Mouse (Mus musculus) midbrain, embryonic 12.5 days (tissue): ENCODE data around the gene Tns3. TPM values are rescaled to one million over a fixed set of nuclear protein-coding genes. Genes with fewer than 3 reads are reported as not detected.

Experiments used
- ATAC-seq: fragments of 200-750 bp; cut with Nextera tagmentation; 2 replicates; pipeline ENCODE4 v1.8.0; 2017; ENCODE audit warnings: low read depth, moderate TSS enrichment, moderate library complexity; ENCODE audit not compliant: low FRiP score
- H3K27ac ChIP-seq: fragments of 300-500 bp; sonication (generic); replicated peaks from 2 replicates; pipeline ENCODE4 v1.5.1; 2016; ENCODE audit warnings: mild to moderate bottlenecking
- H3K27me3 ChIP-seq: fragments of 300-500 bp; sonication (generic); 2 replicates; pipeline ENCODE4 v1.6.1; 2016; ENCODE audit warnings: mild to moderate bottlenecking
- H3K36me3 ChIP-seq: fragments of 300-500 bp; sonication (generic); 2 replicates; pipeline ENCODE4 v1.6.1; 2016
- H3K4me1 ChIP-seq: fragments of 300-500 bp; sonication (generic); 2 replicates; pipeline ENCODE4 v1.6.1; 2016
- H3K4me2 ChIP-seq: fragments of 300-500 bp; sonication (generic); replicated peaks from 2 replicates; pipeline ENCODE4 v1.6.1; 2016; ENCODE audit warnings: mild to moderate bottlenecking, moderate library complexity
- H3K4me3 ChIP-seq: fragments of 300-500 bp; sonication (generic); 2 replicates; pipeline ENCODE4 v1.5.1; 2016; ENCODE audit warnings: mild to moderate bottlenecking
- H3K9ac ChIP-seq: fragments of 300-500 bp; sonication (generic); replicated peaks from 2 replicates; pipeline ENCODE4 v1.6.1; 2016; ENCODE audit warnings: mild to moderate bottlenecking, moderate library complexity
- H3K9me3 ChIP-seq: fragments of 300-500 bp; sonication (generic); 2 replicates; pipeline ENCODE4 v1.6.1; 2016; ENCODE audit warnings: mild to moderate bottlenecking
- WGBS: fragments of 180-500 bp; shearing (Covaris S2); methylation state at CpG from one replicate; pipeline ENCODE4 v1.1.7; 2016; 5-methylcytosine and 5-hydroxymethylcytosine counted together
- polyA plus RNA-seq: library from polyadenylated mRNA; unstranded; fragments of >200 nt; fragmentation: Nextera tagmentation; extraction: Ambion mirVana; gene quantifications from 2 replicates; pipeline ENCODE4 v1.2.1, GENCODE M21; 2016

Gene Tns3
- polyA plus RNA-seq, 1 experiment from 2014 or later: 11.8 TPM

DNA sequence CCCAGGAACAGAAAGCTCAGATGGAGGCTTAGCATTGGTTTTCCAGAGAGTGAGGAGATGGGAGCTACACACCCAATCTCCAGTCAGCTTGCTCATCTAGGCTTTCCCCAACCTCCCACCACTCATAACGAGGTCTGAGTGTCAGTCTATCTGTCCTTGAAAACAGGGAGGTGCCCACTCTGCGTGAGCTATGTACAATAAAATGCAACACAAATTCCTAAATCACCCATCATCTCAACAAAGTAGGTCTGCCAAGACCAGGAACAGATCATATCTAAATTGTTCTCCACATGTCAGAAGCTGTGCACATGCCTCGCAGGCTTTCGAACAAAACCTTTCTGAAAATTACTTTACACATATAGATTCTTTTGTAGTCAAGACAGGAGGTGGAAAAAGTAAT lies 134.3 kb downstream of the Tns3 start:
- Histone ChIP-seq H3K4me3 (no peak overlapping the region), H3K36me3 (no peaks in the 10 kb centered on the region), H3K4me2 (no peak overlapping the region), H3K9ac (no peak overlapping the region), H3K4me1 (peaks cover 8% of the 10 kb centered on the region), H3K9me3 (no peaks in the 10 kb centered on the region), H3K27ac (no peak overlapping the region), H3K27me3 (no peaks in the 10 kb centered on the region)
- 91% methylated on average over 4 of the region's 4 CpGs for WGBS
- no peak for ATAC-seq

GRCm38 (mm10) chr11:8525463-8526145 lies 138.7 kb downstream of the Tns3 start:
- H3K27ac ChIP-seq: no peak overlapping the region
- H3K4me3 ChIP-seq: no peak overlapping the region
- 71% methylated on average over 9 of the region's 9 CpGs for WGBS
- no peaks in the 10 kb centered on the region for H3K9me3 ChIP-seq
- no peaks in the 10 kb centered on the region for H3K27me3 ChIP-seq
- H3K9ac ChIP-seq: no peak overlapping the region
- ATAC-seq: no peak
- H3K36me3 ChIP-seq: no peaks in the 10 kb centered on the region
- H3K4me2 ChIP-seq: no peak overlapping the region
- H3K4me1 ChIP-seq: no peaks in the 10 kb centered on the region; the same call in 1 of the 2 replicates

- H3K9ac ChIP-seq: no peak overlapping the region
- no peaks in the 10 kb centered on the region for H3K27me3 ChIP-seq
- no peak overlapping the region for H3K27ac ChIP-seq
- no peak overlapping the region for H3K4me3 ChIP-seq
- H3K9me3 ChIP-seq: no peaks in the 10 kb centered on the region
- no peaks in the 10 kb centered on the region for H3K4me1 ChIP-seq
- H3K36me3 ChIP-seq: no peaks in the 10 kb centered on the region
- no peak overlapping the region for H3K4me2 ChIP-seq
- 58% methylated on average over 10 of the region's 10 CpGs for WGBS
- peak; percentile 38; the same call in 1 of the 2 replicates for ATAC-seq
These were observed 140.8 kb downstream of the Tns3 start for GRCm38 (mm10) chr11:8523344-8524126.

- 51% methylated on average over 7 of the region's 7 CpGs for WGBS
- no peak overlapping the region for H3K27ac ChIP-seq
- H3K36me3 ChIP-seq: no peaks in the 10 kb centered on the region
- peaks cover 14% of the 10 kb centered on the region; the same call in 1 of the 2 replicates for H3K4me1 ChIP-seq
- no peaks in the 10 kb centered on the region for H3K27me3 ChIP-seq
- H3K9me3 ChIP-seq: no peaks in the 10 kb centered on the region
- ATAC-seq: no peak
- H3K4me3 ChIP-seq: no peak overlapping the region
- H3K9ac ChIP-seq: no peak overlapping the region
- no peak overlapping the region for H3K4me2 ChIP-seq
These were observed 150.7 kb downstream of the Tns3 start for GRCm38 (mm10) chr11:8513359-8514253.

DNA sequence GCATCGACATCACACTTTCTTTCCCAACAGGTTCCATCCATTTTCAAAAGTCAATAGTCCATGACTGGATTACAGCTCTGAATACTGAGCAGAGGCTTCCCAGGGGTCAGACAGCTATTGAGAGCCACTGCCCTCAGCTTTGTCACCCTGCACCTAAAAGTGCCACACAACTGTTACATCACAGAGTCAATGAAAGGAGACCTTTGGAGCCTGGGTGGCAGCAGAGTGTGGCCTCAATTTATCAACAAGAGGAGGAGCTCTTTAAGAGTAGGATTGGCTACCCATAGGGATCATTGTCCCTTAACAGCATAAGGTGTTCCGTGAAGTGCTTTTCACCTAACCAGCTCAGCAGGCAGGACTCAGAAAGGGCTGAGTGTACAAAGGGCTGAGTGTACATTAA lies 154.0 kb downstream of the Tns3 start:
- no peak overlapping the region for H3K4me2 ChIP-seq
- WGBS: 54% methylated on average over 2 of the region's 2 CpGs
- H3K36me3 ChIP-seq: no peaks in the 10 kb centered on the region
- peaks cover 14% of the 10 kb centered on the region; the same call in 1 of the 2 replicates for H3K4me1 ChIP-seq
- no peak overlapping the region for H3K27ac ChIP-seq
- H3K9me3 ChIP-seq: no peaks in the 10 kb centered on the region
- ATAC-seq: no peak
- H3K9ac ChIP-seq: no peak overlapping the region
- H3K27me3 ChIP-seq: no peaks in the 10 kb centered on the region
- no peak overlapping the region for H3K4me3 ChIP-seq

DNA sequence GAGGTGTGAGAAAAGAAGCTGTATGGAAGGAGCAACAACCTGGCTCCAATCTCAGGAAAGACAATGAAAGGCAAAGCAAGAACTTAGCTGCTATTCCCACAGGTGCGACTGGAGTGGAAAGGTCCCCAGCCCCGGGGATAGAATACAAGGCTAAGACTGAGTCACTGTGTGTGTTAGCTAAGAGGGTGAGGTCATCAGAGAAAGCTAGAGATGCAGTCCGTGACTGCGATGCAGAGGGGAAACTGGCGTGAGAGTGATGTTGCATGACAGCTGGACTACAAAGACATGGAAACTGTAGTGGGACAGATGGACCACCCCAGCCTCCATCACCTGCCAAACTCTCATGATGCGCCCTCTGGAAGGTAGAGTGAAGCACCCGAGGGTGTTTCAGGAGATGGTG lies 154.7 kb downstream of the Tns3 start:
- Histone ChIP-seq H3K4me3 (no peak overlapping the region), H3K27ac (no peak overlapping the region), H3K9me3 (no peaks in the 10 kb centered on the region)

GRCm38 (mm10) chr11:8503735-8504134 lies 160.6 kb downstream of the Tns3 start:
- no peak for ATAC-seq
- H3K36me3 ChIP-seq: no peaks in the 10 kb centered on the region
- H3K9me3 ChIP-seq: no peaks in the 10 kb centered on the region
- H3K4me3 ChIP-seq: no peak overlapping the region
- H3K4me1 ChIP-seq: no peaks in the 10 kb centered on the region
- H3K4me2 ChIP-seq: no peak overlapping the region
- H3K27me3 ChIP-seq: no peaks in the 10 kb centered on the region
- no peak overlapping the region for H3K27ac ChIP-seq
- no peak overlapping the region for H3K9ac ChIP-seq
- 31% methylated on average over 11 of the region's 11 CpGs for WGBS

More for the DNA sequence above, 154.7 kb downstream of the Tns3 start:
- H3K36me3 ChIP-seq: no peaks in the 10 kb centered on the region
- no peak for ATAC-seq
- H3K27me3 ChIP-seq: no peaks in the 10 kb centered on the region
- no peak overlapping the region for H3K9ac ChIP-seq
- WGBS: 86% methylated on average over 7 of the region's 7 CpGs
- H3K4me1 ChIP-seq: peaks cover 14% of the 10 kb centered on the region; the same call in 1 of the 2 replicates
- no peak overlapping the region for H3K4me2 ChIP-seq

- Histone ChIP-seq H3K4me1 (no peaks in the 10 kb centered on the region), H3K9me3 (no peaks in the 10 kb centered on the region), H3K4me3 (no peak overlapping the region), H3K36me3 (no peaks in the 10 kb centered on the region), H3K9ac (no peak overlapping the region), H3K27me3 (no peaks in the 10 kb centered on the region), H3K27ac (no peak overlapping the region), H3K4me2 (no peak overlapping the region)
- WGBS: 95% methylated on average over 6 of the region's 6 CpGs
- ATAC-seq: no peak
These were observed 163.5 kb downstream of the Tns3 start for GRCm38 (mm10) chr11:8500855-8501254.

- Histone ChIP-seq H3K4me1 (no peaks in the 10 kb centered on the region), H3K27me3 (no peaks in the 10 kb centered on the region), H3K4me2 (no peak overlapping the region), H3K9me3 (no peaks in the 10 kb centered on the region), H3K4me3 (no peak overlapping the region), H3K9ac (no peak overlapping the region), H3K36me3 (no peaks in the 10 kb centered on the region), H3K27ac (no peak overlapping the region)
- 87% methylated on average over 6 of the region's 6 CpGs for WGBS
- ATAC-seq: no peak
These were observed 167.2 kb downstream of the Tns3 start for GRCm38 (mm10) chr11:8497136-8497535.

DNA sequence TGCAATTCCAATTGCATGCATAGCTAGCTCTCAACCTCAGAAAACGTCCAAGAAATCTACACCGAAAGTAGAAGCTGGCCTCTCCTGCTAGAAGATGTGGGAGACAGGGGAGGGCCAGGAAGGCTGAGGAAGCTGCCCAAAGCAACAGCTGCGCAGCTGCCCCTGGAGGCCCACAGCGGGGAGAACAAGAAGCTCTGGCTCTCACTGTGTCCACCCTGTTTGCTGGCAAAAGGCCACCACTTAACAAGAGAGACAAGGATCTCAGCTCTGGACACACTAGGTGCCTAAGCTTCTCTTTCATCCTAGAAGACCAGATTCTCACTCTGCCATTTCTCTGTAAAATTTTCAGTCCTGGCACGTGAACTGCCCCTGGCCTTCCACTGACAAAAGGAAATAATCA lies 167.6 kb downstream of the Tns3 start:
- no peaks in the 10 kb centered on the region for H3K9me3 ChIP-seq
- no peak overlapping the region for H3K27ac ChIP-seq
- H3K9ac ChIP-seq: no peak overlapping the region
- no peak overlapping the region for H3K4me2 ChIP-seq
- WGBS: 67% methylated on average over 5 of the region's 5 CpGs
- no peaks in the 10 kb centered on the region for H3K4me1 ChIP-seq
- H3K36me3 ChIP-seq: no peaks in the 10 kb centered on the region
- H3K27me3 ChIP-seq: no peaks in the 10 kb centered on the region
- no peak for ATAC-seq
- H3K4me3 ChIP-seq: no peak overlapping the region

GRCm38 (mm10) chr11:8495801-8496200 lies 168.5 kb downstream of the Tns3 start:
- H3K9ac ChIP-seq: no peak overlapping the region
- H3K9me3 ChIP-seq: no peaks in the 10 kb centered on the region
- H3K4me2 ChIP-seq: no peak overlapping the region
- ATAC-seq: no peak
- H3K4me3 ChIP-seq: no peak overlapping the region
- H3K27me3 ChIP-seq: no peaks in the 10 kb centered on the region
- no peak overlapping the region for H3K27ac ChIP-seq
- H3K4me1 ChIP-seq: no peaks in the 10 kb centered on the region
- H3K36me3 ChIP-seq: no peaks in the 10 kb centered on the region
- WGBS: 91% methylated on average over 7 of the region's 7 CpGs

GRCm38 (mm10) chr11:8495036-8495435 lies 169.3 kb downstream of the Tns3 start:
- Histone ChIP-seq H3K9ac (no peak overlapping the region), H3K4me1 (no peaks in the 10 kb centered on the region), H3K4me3 (no peak overlapping the region), H3K27ac (no peak overlapping the region), H3K9me3 (no peaks in the 10 kb centered on the region), H3K4me2 (no peak overlapping the region), H3K36me3 (no peaks in the 10 kb centered on the region), H3K27me3 (no peaks in the 10 kb centered on the region)
- no peak for ATAC-seq
- WGBS: 87% methylated on average over 8 of the region's 8 CpGs
